Mouse (Mus musculus) MEL (cell line): ENCODE results near the gene Tmem179b. TPM values are rescaled to one million over a fixed set of nuclear protein-coding genes. Genes with fewer than 3 reads are reported as not detected.

ENCODE experiments used
- DNase-seq: peaks from one replicate; pipeline ENCODE4 v3.0.0; 2011; ENCODE audit warnings: low read depth, low spot score
- H3K27ac ChIP-seq: 2 replicates; pipeline ENCODE4 v1.5.1; 2012; ENCODE audit warnings: low read depth, mild to moderate bottlenecking, control low read depth, low read length, moderate library complexity; ENCODE audit not compliant: control insufficient read depth
- H3K27me3 ChIP-seq, 2 experiments: fragments of 150-350 bp in 1 of 2; sonication (generic) in 1 of 2; 2 replicates each; pipeline ENCODE4 v1.6.1; 2012; ENCODE audit warnings: low read length in 2 of 2, mild to moderate bottlenecking in 2 of 2, improper control_type of control experiment in 1 of 2, moderate library complexity in 1 of 2; ENCODE audit not compliant: insufficient read depth in 2 of 2, control insufficient read depth in 1 of 2
- H3K36me3 ChIP-seq, 2 experiments: 2 replicates each; pipeline ENCODE4 v1.6.1; 2012 to 2014; ENCODE audit warnings: low read length in 2 of 2, improper control_type of control experiment in 1 of 2, inconsistent platforms in 1 of 2, mild to moderate bottlenecking in 1 of 2; ENCODE audit not compliant: insufficient read depth in 2 of 2, control insufficient read depth in 1 of 2
- H3K4me1 ChIP-seq, 2 experiments: fragments of 150-350 bp in 1 of 2; sonication (generic) in 1 of 2; 2 replicates each; pipeline ENCODE4 v1.6.1; 2012; ENCODE audit warnings: low read length in 2 of 2, improper control_type of control experiment in 1 of 2, mild to moderate bottlenecking in 1 of 2; ENCODE audit not compliant: insufficient read depth in 2 of 2, control insufficient read depth in 1 of 2
- H3K4me3 ChIP-seq, 2 experiments: fragments of 150-350 bp in 1 of 2; sonication (generic) in 1 of 2; 2 replicates each; pipeline ENCODE4 v1.5.1; 2012; ENCODE audit warnings: low read depth in 2 of 2, low read length in 2 of 2, mild to moderate bottlenecking in 2 of 2, moderate library complexity in 2 of 2, control low read depth in 1 of 2, improper control_type of control experiment in 1 of 2; ENCODE audit not compliant: control insufficient read depth in 1 of 2, insufficient read depth in 1 of 2
- H3K79me2 ChIP-seq: 2 replicates; pipeline ENCODE4 v1.6.1; 2012; ENCODE audit warnings: mild to moderate bottlenecking, low read length, moderate library complexity; ENCODE audit not compliant: control insufficient read depth, poor library complexity, insufficient read depth
- H3K9ac ChIP-seq: 2 replicates; pipeline ENCODE4 v1.6.1; 2012; ENCODE audit warnings: low read depth, mild to moderate bottlenecking, control low read depth, low read length, moderate library complexity; ENCODE audit not compliant: control insufficient read depth, poor library complexity, severe bottlenecking
- H3K9me3 ChIP-seq: fragments of 150-350 bp; sonication (generic); replicated peaks from 2 replicates; pipeline ENCODE4 v1.6.1; 2012; ENCODE audit warnings: mild to moderate bottlenecking, low read length, improper control_type of control experiment, moderate library complexity; ENCODE audit not compliant: insufficient read depth
- BHLHE40 ChIP-seq: IDR thresholded peaks from 2 replicates; pipeline ENCODE4 v1.6.1; 2012; ENCODE audit warnings: low read depth, mild to moderate bottlenecking, inconsistent platforms, low read length, improper control_type of control experiment, borderline replicate concordance
- CHD1 ChIP-seq: IDR thresholded peaks from 2 replicates; pipeline ENCODE4 v1.6.1; 2012; ENCODE audit warnings: low read depth, mild to moderate bottlenecking, inconsistent platforms, low read length, improper control_type of control experiment
- CHD2 ChIP-seq: IDR thresholded peaks from 2 replicates; pipeline ENCODE4 v1.6.1; 2011; ENCODE audit warnings: low read length, improper control_type of control experiment
- CTCF ChIP-seq, 3 experiments: IDR thresholded peaks in 2 of 3; conservative IDR thresholded peaks in 1 of 3; 2 replicates each; pipeline ENCODE4 v1.5.1; 2011 to 2012; ENCODE audit warnings: low read length in 3 of 3, low read depth in 2 of 3, mild to moderate bottlenecking in 2 of 3, improper control_type of control experiment in 1 of 3, inconsistent platforms in 1 of 3, mixed read lengths in 1 of 3, moderate library complexity in 1 of 3; ENCODE audit not compliant: control insufficient read depth in 1 of 3, insufficient read depth in 1 of 3, poor library complexity in 1 of 3, severe bottlenecking in 1 of 3
- E2F4 ChIP-seq: IDR thresholded peaks from 2 replicates; pipeline ENCODE4 v1.6.1; 2011; ENCODE audit warnings: low read depth, low read length, improper control_type of control experiment, borderline replicate concordance
- ELF1 ChIP-seq: IDR thresholded peaks from 2 replicates; pipeline ENCODE4 v1.6.1; 2014; ENCODE audit warnings: low read depth, mild to moderate bottlenecking, inconsistent platforms, low read length, improper control_type of control experiment, moderate library complexity
- EP300 ChIP-seq, 2 experiments: IDR thresholded peaks; 2 replicates each; pipeline ENCODE4 v1.6.1; 2011; ENCODE audit warnings: improper control_type of control experiment in 2 of 2, low read length in 2 of 2, low read depth in 1 of 2, mild to moderate bottlenecking in 1 of 2
- ETS1 ChIP-seq: IDR thresholded peaks from 2 replicates; pipeline ENCODE4 v1.6.1; 2012; ENCODE audit warnings: low read depth, mild to moderate bottlenecking, inconsistent platforms, low read length, improper control_type of control experiment, moderate library complexity
- GATA1 ChIP-seq: IDR thresholded peaks from 2 replicates; pipeline ENCODE4 v1.6.1; 2011; ENCODE audit warnings: low read depth, low read length, improper control_type of control experiment
- HCFC1 ChIP-seq: IDR thresholded peaks from 2 replicates; pipeline ENCODE4 v1.6.1; 2012; ENCODE audit warnings: low read depth, mild to moderate bottlenecking, inconsistent platforms, low read length, improper control_type of control experiment, moderate library complexity
- JUND ChIP-seq: IDR thresholded peaks from 2 replicates; pipeline ENCODE4 v1.6.1; 2011; ENCODE audit warnings: low read depth, mild to moderate bottlenecking, improper control_type of control experiment, low read length
- KAT2A ChIP-seq: conservative IDR thresholded peaks from 2 replicates; pipeline ENCODE4 v1.6.1; 2012; ENCODE audit warnings: low read depth, low read length, improper control_type of control experiment, inconsistent platforms
- MAFK ChIP-seq: IDR thresholded peaks from 2 replicates; pipeline ENCODE4 v1.6.1; 2011; ENCODE audit warnings: low read depth, mild to moderate bottlenecking, low read length, improper control_type of control experiment, borderline replicate concordance
- MAX ChIP-seq: IDR thresholded peaks from 2 replicates; pipeline ENCODE4 v1.6.1; 2011; ENCODE audit warnings: low read length, improper control_type of control experiment
- MAZ ChIP-seq: IDR thresholded peaks from 2 replicates; pipeline ENCODE4 v1.6.1; 2012; ENCODE audit warnings: low read depth, mild to moderate bottlenecking, inconsistent platforms, low read length, improper control_type of control experiment
- MEF2A ChIP-seq: IDR thresholded peaks from 2 replicates; pipeline ENCODE4 v1.6.1; 2014; ENCODE audit warnings: low read depth, mild to moderate bottlenecking, inconsistent platforms, low read length, improper control_type of control experiment; ENCODE audit not compliant: poor library complexity, insufficient replicate concordance, severe bottlenecking; ENCODE audit errors: extremely low read depth
- MXI1 ChIP-seq: IDR thresholded peaks from 2 replicates; pipeline ENCODE4 v1.6.1; 2011; ENCODE audit warnings: mild to moderate bottlenecking, low read depth, low read length, improper control_type of control experiment
- MYB ChIP-seq: IDR thresholded peaks from 2 replicates; pipeline ENCODE4 v1.6.1; 2011; ENCODE audit warnings: mild to moderate bottlenecking, low read depth, low read length, improper control_type of control experiment
- MYC ChIP-seq: IDR thresholded peaks from 2 replicates; pipeline ENCODE4 v1.6.1; 2011; ENCODE audit warnings: low read depth, mild to moderate bottlenecking, low read length, improper control_type of control experiment, moderate library complexity
- POLR2A ChIP-seq, 2 experiments: IDR thresholded peaks; 2 replicates each; pipeline ENCODE4 v1.6.1; 2011 to 2012; ENCODE audit warnings: low read length in 2 of 2, mild to moderate bottlenecking in 2 of 2, control low read depth in 1 of 2, improper control_type of control experiment in 1 of 2, low read depth in 1 of 2, moderate library complexity in 1 of 2; ENCODE audit not compliant: control insufficient read depth in 1 of 2, insufficient read depth in 1 of 2, poor library complexity in 1 of 2
- POLR2AphosphoS2 ChIP-seq: IDR thresholded peaks from 2 replicates; pipeline ENCODE4 v1.6.1; 2011; ENCODE audit warnings: low read length, improper control_type of control experiment
- POLR2AphosphoS5 ChIP-seq: IDR thresholded peaks from 2 replicates; pipeline ENCODE4 v1.6.1; 2012; ENCODE audit warnings: low read depth, borderline replicate concordance, mild to moderate bottlenecking, inconsistent platforms, low read length, moderate library complexity, mixed read lengths
- RAD21 ChIP-seq: IDR thresholded peaks from 2 replicates; pipeline ENCODE4 v1.6.1; 2011; ENCODE audit warnings: mild to moderate bottlenecking, low read depth, low read length, improper control_type of control experiment
- RCOR1 ChIP-seq: IDR thresholded peaks from 2 replicates; pipeline ENCODE4 v1.6.1; 2012; ENCODE audit warnings: low read depth, mild to moderate bottlenecking, inconsistent platforms, low read length, improper control_type of control experiment
- SIN3A ChIP-seq: IDR thresholded peaks from 2 replicates; pipeline ENCODE4 v1.6.1; 2012; ENCODE audit warnings: low read length, improper control_type of control experiment, inconsistent platforms
- SMC3 ChIP-seq: IDR thresholded peaks from 2 replicates; pipeline ENCODE4 v1.6.1; 2011; ENCODE audit warnings: low read depth, low read length, improper control_type of control experiment
- TAL1 ChIP-seq: IDR thresholded peaks from 2 replicates; pipeline ENCODE4 v1.6.1; 2012; ENCODE audit warnings: mild to moderate bottlenecking, inconsistent platforms, low read length, moderate library complexity, mixed read lengths
- TBP ChIP-seq: IDR thresholded peaks from 2 replicates; pipeline ENCODE4 v1.8.0; 2011; ENCODE audit warnings: low read depth, low read length, improper control_type of control experiment
- TCF12 ChIP-seq: IDR thresholded peaks from 2 replicates; pipeline ENCODE4 v1.6.1; 2014; ENCODE audit warnings: low read depth, mild to moderate bottlenecking, inconsistent platforms, low read length, improper control_type of control experiment, moderate library complexity
- UBTF ChIP-seq: IDR thresholded peaks from 2 replicates; pipeline ENCODE4 v1.6.1; 2012; ENCODE audit warnings: low read depth, mild to moderate bottlenecking, inconsistent platforms, low read length, improper control_type of control experiment, moderate library complexity, borderline replicate concordance; ENCODE audit not compliant: insufficient read depth
- USF1 ChIP-seq: IDR thresholded peaks from 2 replicates; pipeline ENCODE4 v1.6.1; 2014; ENCODE audit warnings: low read depth, mild to moderate bottlenecking, inconsistent platforms, low read length, improper control_type of control experiment, moderate library complexity
- USF2 ChIP-seq, 2 experiments: IDR thresholded peaks; 2 replicates each; pipeline ENCODE4 v1.6.1; 2011 to 2012; ENCODE audit warnings: improper control_type of control experiment in 2 of 2, low read length in 2 of 2, borderline replicate concordance in 1 of 2, inconsistent platforms in 1 of 2, low read depth in 1 of 2, mild to moderate bottlenecking in 1 of 2; ENCODE audit not compliant: insufficient read depth in 1 of 2
- ZC3H11A ChIP-seq: IDR thresholded peaks from 2 replicates; pipeline ENCODE4 v1.6.1; 2012; ENCODE audit warnings: low read depth, mild to moderate bottlenecking, inconsistent platforms, low read length, improper control_type of control experiment
- ZKSCAN1 ChIP-seq: IDR thresholded peaks from 2 replicates; pipeline ENCODE4 v1.6.1; 2012; ENCODE audit warnings: low read depth, mild to moderate bottlenecking, inconsistent platforms, low read length, improper control_type of control experiment, moderate library complexity
- ZMIZ1 ChIP-seq: IDR thresholded peaks from 2 replicates; pipeline ENCODE4 v1.6.1; 2012; ENCODE audit warnings: low read depth, mild to moderate bottlenecking, inconsistent platforms, low read length, improper control_type of control experiment, moderate library complexity
- ZNF384 ChIP-seq: IDR thresholded peaks from 2 replicates; pipeline ENCODE4 v1.6.1; 2012; ENCODE audit warnings: low read depth, mild to moderate bottlenecking, inconsistent platforms, low read length, improper control_type of control experiment
- polyA plus RNA-seq, 2 experiments: library from polyadenylated mRNA; stranded (reverse) in 1 of 2; unstranded in 1 of 2; fragments of >175 nt in 1 of 2; fragments of >200 nt in 1 of 2; gene quantifications; 2 replicates each; pipeline versions ENCODE4 v1.2.1 to v1.2.4; 2012; ENCODE audit warnings: low replicate concordance in 2 of 2, low read depth in 1 of 2; ENCODE audit not compliant: insufficient read length in 2 of 2, insufficient read depth in 1 of 2, missing spikeins in 1 of 2
- total RNA-seq: library from RNA; depleted of rRNA; stranded (reverse); fragments of 300-350 nt; gene quantifications from 2 replicates; pipeline ENCODE4 v1.2.3, GENCODE M21; 2012

Tmem179b gene
- total and polyA plus RNA-seq, 3 experiments, result 60.0 to 101 TPM; not detected in 1

GRCm38 (mm10) chr19:8722907-8723573 lies 51.2 kb downstream of the Tmem179b start, which contains the start of gene Slc3a2:
Gene Slc3a2 (minus strand): TSS chr19:8723369.
- H3K27ac ChIP-seq, result peak within 1 kb of the TSS; percentile 97
- peak; percentile 99 for DNase-seq
- H3K79me2 ChIP-seq, result peaks cover 36% of the 10 kb centered on the region
- no peaks in the 10 kb centered on the region for H3K27me3 ChIP-seq
- H3K36me3 ChIP-seq, result peaks cover 12 to 22% of the 10 kb centered on the region in 2 experiments
- H3K9me3 ChIP-seq, result no peaks in the 10 kb centered on the region
- peak within 1 kb of the TSS; percentile 59 to 95 for H3K4me3 ChIP-seq
- H3K4me1 ChIP-seq, result peaks cover 0 to 7% of the 10 kb centered on the region in 2 experiments; a peak in 1 of 4 replicates
- peak within 1 kb of the TSS; percentile 97 for H3K9ac ChIP-seq
- TF ChIP-seq CHD2, result no peak
- no peak for TF ChIP-seq ZC3H11A
- peak; percentile 93 for TF ChIP-seq KAT2A
- peak; percentile 97 for TF ChIP-seq MAX
- no peak for TF ChIP-seq CTCF (IDR thresholded peaks at IDR 0.05 in 2 of 3, conservative IDR thresholded peaks at IDR 0.05 in 1 of 3; ENCODE audit: control insufficient read depth in 1 of 3, insufficient read depth in 1 of 3, low read depth in 2 of 3, low read length in 3 of 3, poor library complexity in 1 of 3, severe bottlenecking in 1 of 3)
- TF ChIP-seq USF1, result no peak
- TF ChIP-seq SIN3A, result peak; percentile 84
- TF ChIP-seq ETS1, result no peak
- TF ChIP-seq UBTF, result no peak
- TF ChIP-seq TBP, result peak; percentile 99
- no peak for TF ChIP-seq EP300 (IDR thresholded peaks at IDR 0.05; ENCODE audit: low read depth in 1 of 2, low read length in 2 of 2)
- TF ChIP-seq POLR2A (IDR thresholded peaks at IDR 0.05; ENCODE audit: control insufficient read depth in 1 of 2, insufficient read depth in 1 of 2, low read depth in 1 of 2, low read length in 2 of 2, poor library complexity in 1 of 2), result peak; percentile 88 to 99
- TF ChIP-seq TCF12, result peak; percentile 85
- TF ChIP-seq MYC, result peak; percentile 100
- TF ChIP-seq MXI1, result peak; percentile 75
- TF ChIP-seq JUND, result no peak
- TF ChIP-seq MEF2A, result no peak
- no peak for TF ChIP-seq RAD21
- no peak for TF ChIP-seq SMC3
- peak; percentile 99 for TF ChIP-seq POLR2AphosphoS2
- no peak; the same call in 1 of the 2 replicates for TF ChIP-seq TAL1
- no peak for TF ChIP-seq RCOR1
- TF ChIP-seq ZMIZ1, result peak; percentile 99
- no peak for TF ChIP-seq ZKSCAN1
- TF ChIP-seq MAFK, result no peak
- TF ChIP-seq CHD1, result no peak
- TF ChIP-seq POLR2AphosphoS5, result peak; percentile 97; the same call in 1 of the 2 replicates
- TF ChIP-seq USF2 (IDR thresholded peaks at IDR 0.05; ENCODE audit: borderline replicate concordance in 1 of 2, insufficient read depth in 1 of 2, low read depth in 1 of 2, low read length in 2 of 2), result no peak
- TF ChIP-seq ZNF384, result no peak
- no peak for TF ChIP-seq MAZ
- TF ChIP-seq HCFC1, result peak; percentile 92
- no peak for TF ChIP-seq MYB
- no peak for TF ChIP-seq GATA1
- TF ChIP-seq E2F4, result peak; percentile 98
- TF ChIP-seq BHLHE40, result no peak
- 0 out of 2 replicates have a peak, but pooled peaks have one; percentile 24 for TF ChIP-seq ELF1
